In genomic region chr13:3746524-3746923, GRCm38 (mm10) we compare ENCODE assay signal across 17 mouse cellular contexts. TPM values are rescaled to one million over a fixed set of nuclear protein-coding genes. Genes with fewer than 3 reads are reported as not detected.
A peak's percentile ranks its signal among the peaks of the same experiment; 100 is the strongest.
DNase-seq lines count a peak whose midpoint lies in the region; ATAC-seq lines count a peak whose summit lies in the region.
"Had no signal": no experiment of that assay in that cellular context is flagged by ENCODE, and none has a peak within 500 bp of the region (broad histone marks: within the 10 kb centered on the region; RNA-seq: fewer than 3 reads in every experiment).

No protein-coding gene starts in this region.

- no peaks in the 10 kb centered on the region for H3K27me3 ChIP-seq in midbrain, embryonic 11.5 days (ENCODE audit: control insufficient read depth, insufficient read depth, low read length)
- no peaks in the 10 kb centered on the region for H3K27me3 ChIP-seq in midbrain, embryonic 15.5 days (replicated peaks)
- H3K27me3 ChIP-seq in limb, embryonic 12.5 days = no peaks in the 10 kb centered on the region

- H3K36me3 ChIP-seq in midbrain, embryonic 11.5 days (ENCODE audit: control insufficient read depth, insufficient read depth, low read length) = no peaks in the 10 kb centered on the region
- no peaks in the 10 kb centered on the region for H3K36me3 ChIP-seq in midbrain, embryonic 15.5 days (replicated peaks)
- no peaks in the 10 kb centered on the region for H3K36me3 ChIP-seq in limb, embryonic 12.5 days

- H3K4me3 ChIP-seq in midbrain, embryonic 11.5 days (ENCODE audit: low read depth, low read length) = no peak overlapping the region
- H3K4me3 ChIP-seq in midbrain, embryonic 15.5 days = no peak overlapping the region
- no peak overlapping the region for H3K4me3 ChIP-seq in limb, embryonic 12.5 days (replicated peaks)
- H3K4me3 ChIP-seq: erythroblast, embryonic 14.5 days had no signal

- H3K27ac ChIP-seq in midbrain, embryonic 11.5 days (ENCODE audit: low read depth, low read length) = no peak overlapping the region
- no peak overlapping the region for H3K27ac ChIP-seq in midbrain, embryonic 15.5 days
- H3K27ac ChIP-seq in limb, embryonic 12.5 days = peak overlapping the region; percentile 73
- H3K27ac ChIP-seq: liver, embryonic 14.5 days had no signal

- no peak overlapping the region for H3K4me2 ChIP-seq in midbrain, embryonic 11.5 days
- H3K4me2 ChIP-seq in midbrain, embryonic 15.5 days = no peak overlapping the region
- no peak overlapping the region for H3K4me2 ChIP-seq in limb, embryonic 12.5 days

- ATAC-seq in midbrain, embryonic 11.5 days (ENCODE audit: low FRiP score) = no peak
- ATAC-seq in midbrain, embryonic 15.5 days (replicated peaks) = no peak
- no peak for ATAC-seq in limb, embryonic 12.5 days (ENCODE audit: insufficient number of reproducible peaks, insufficient read depth, low FRiP score, low TSS enrichment, low read depth)
- no peak for ATAC-seq in megakaryocyte-erythroid progenitor cell, adult 5-6 weeks (replicated peaks; ENCODE audit: low FRiP score, low TSS enrichment, poor library complexity, severe bottlenecking)

- H3K4me1 ChIP-seq in midbrain, embryonic 11.5 days (ENCODE audit: control insufficient read depth, insufficient read depth, low read length) = peaks cover 4% of the 10 kb centered on the region; the same call in 1 of the 2 replicates
- peaks cover 14% of the 10 kb centered on the region for H3K4me1 ChIP-seq in midbrain, embryonic 15.5 days
- H3K4me1 ChIP-seq in limb, embryonic 12.5 days (replicated peaks) = peaks cover 46% of the 10 kb centered on the region

- DNase-seq in embryo, embryonic 10 days (ENCODE audit: low spot score) = peak; percentile 60
- DNase-seq in embryo, embryonic 9.5 days (ENCODE audit: extremely low spot score) = no peak
- DNase-seq in midbrain, embryonic 11.5 days (ENCODE audit: low spot score, missing footprints) = peak; percentile 88
- DNase-seq in kidney, postnatal 4 days = no peak
- DNase-seq in spleen, adult 18-20 months = no peak
- DNase-seq: adrenal gland, adult 8-10 months; cerebellum, adult 8-10 months; gastrocnemius, postnatal 10 days; heart, postnatal 10 days; kidney, adult 11 months; layer of hippocampus, adult 9-11 months; thymus, adult 2 months had no signal

- 46% methylated on average over 10 of the region's 10 CpGs for WGBS in midbrain, embryonic 11.5 days
- 32% methylated on average over 10 of the region's 10 CpGs for WGBS in midbrain, embryonic 15.5 days
- 19% methylated on average over 10 of the region's 10 CpGs for WGBS in limb, embryonic 12.5 days

- H3K9ac ChIP-seq in midbrain, embryonic 11.5 days (ENCODE audit: low read length) = no peak overlapping the region
- H3K9ac ChIP-seq in midbrain, embryonic 15.5 days = no peak overlapping the region
- no peak overlapping the region for H3K9ac ChIP-seq in limb, embryonic 12.5 days (replicated peaks)
- H3K9ac ChIP-seq: liver, embryonic 14.5 days had no signal

- H3K9me3 ChIP-seq in midbrain, embryonic 11.5 days (ENCODE audit: control insufficient read depth, low read length) = no peaks in the 10 kb centered on the region
- H3K9me3 ChIP-seq in midbrain, embryonic 15.5 days = no peaks in the 10 kb centered on the region
- H3K9me3 ChIP-seq in limb, embryonic 12.5 days = no peaks in the 10 kb centered on the region

RNA-seq across cellular contexts. Expression of gene Calml3, which starts 57.6 kb away (rescaled TPM):
- polyA plus RNA-seq in midbrain, embryonic 11.5 days (2014; fragmentation: Nextera tagmentation; extraction: Ambion mirVana) = not detected in 2 replicates
- not detected in 2 replicates for polyA plus RNA-seq in midbrain, embryonic 15.5 days (2015; fragmentation: Nextera tagmentation; extraction: Ambion mirVana)
- 0.60 and 0.74 TPM in 2 replicates for polyA plus RNA-seq in limb, embryonic 12.5 days (2016; fragmentation: Nextera tagmentation; extraction: Ambion mirVana)
- not detected in 2 replicates for total RNA-seq in megakaryocyte-erythroid progenitor cell, adult 5-6 weeks (2014; fragmentation: Nextera tagmentation)
- not detected in 2 replicates for total RNA-seq in megakaryocyte-erythroid progenitor cell, adult 5-6 weeks (2017)
- total RNA-seq: gastrocnemius, postnatal 10 days; heart, postnatal 10 days had no signal
- polyA plus RNA-seq: erythroblast, embryonic 14.5 days; liver, embryonic 14.5 days had no signal

Comparison
In these comparisons a context has a peak if more than half of its experiments do, and no peak if none do; other contexts are left out.
1. DNase-seq: peak in embryo, embryonic 10 days (single experiment) and midbrain, embryonic 11.5 days (single experiment); none in embryo, embryonic 9.5 days (single experiment), kidney, postnatal 4 days (0 of 2) and spleen, adult 18-20 months (0 of 2).